7 mouse cellular contexts compared by ENCODE assay signal in genomic region chr13:68582517-68582780, GRCm38 (mm10). TPM values are rescaled to one million over a fixed set of nuclear protein-coding genes. Genes with fewer than 3 reads are reported as not detected.
DNase-seq lines count a peak whose midpoint lies in the region; ATAC-seq and TF ChIP-seq lines count a peak whose summit lies in the region.

No protein-coding gene starts in this region.

- ATAC-seq in hindbrain, embryonic 15.5 days (ENCODE audit: low FRiP score, low read depth) = peak; percentile 7; the same call in 1 of the 2 replicates
- ATAC-seq in midbrain, embryonic 16.5 days = peak; percentile 34

- no peaks in the 10 kb centered on the region for H3K9me3 ChIP-seq in hindbrain, embryonic 15.5 days
- no peaks in the 10 kb centered on the region for H3K9me3 ChIP-seq in midbrain, embryonic 16.5 days (replicated peaks; ENCODE audit: control insufficient read depth, low read length, poor library complexity, severe bottlenecking)

- TF ChIP-seq CTCF in lung, adult 2 months (IDR thresholded peaks at IDR 0.05; ENCODE audit: insufficient read depth, low read length) = no peak

- no peak for DNase-seq in lung, adult 2 months
- no peak for DNase-seq in lung, postnatal 10 days
- no peak for DNase-seq in layer of hippocampus, adult 18-20 months (ENCODE audit: low spot score in 2 of 2)
- no peak for DNase-seq in frontal cortex, adult 2 months (ENCODE audit: extremely low spot score in 1 of 2, low spot score in 1 of 2)

- H3K9ac ChIP-seq in hindbrain, embryonic 15.5 days = peak overlapping the region; percentile 71
- peak overlapping the region; percentile 81 for H3K9ac ChIP-seq in midbrain, embryonic 16.5 days (ENCODE audit: low read depth, low read length)

- TF ChIP-seq POLR2A in lung, adult 2 months (IDR thresholded peaks at IDR 0.05; ENCODE audit: borderline replicate concordance, extremely low read depth, low read depth, low read length) = no peak

- H3K4me2 ChIP-seq in hindbrain, embryonic 15.5 days = peak overlapping the region; percentile 70
- peak overlapping the region; percentile 97 for H3K4me2 ChIP-seq in midbrain, embryonic 16.5 days (ENCODE audit: low read length)

- H3K27me3 ChIP-seq in hindbrain, embryonic 15.5 days = no peaks in the 10 kb centered on the region
- H3K27me3 ChIP-seq in midbrain, embryonic 16.5 days (ENCODE audit: control insufficient read depth, insufficient read depth, low read depth, low read length) = no peaks in the 10 kb centered on the region

- WGBS in lung, adult 2 months = under 1% methylated on average over 11 of the region's 11 CpGs
- WGBS in hindbrain, embryonic 15.5 days = 0% methylated on average over 11 of the region's 11 CpGs
- WGBS in midbrain, embryonic 16.5 days = 0% methylated on average over 11 of the region's 11 CpGs

- H3K4me1 ChIP-seq in lung, adult 2 months (ENCODE audit: control insufficient read depth, insufficient read depth, low read length) = no peaks in the 10 kb centered on the region
- H3K4me1 ChIP-seq in brown adipose tissue, adult 24 weeks (ENCODE audit: control insufficient read depth, insufficient read depth, insufficient read length, low read length) = no peaks in the 10 kb centered on the region
- peaks cover 25% of the 10 kb centered on the region for H3K4me1 ChIP-seq in hindbrain, embryonic 15.5 days (replicated peaks)
- H3K4me1 ChIP-seq in midbrain, embryonic 16.5 days (ENCODE audit: control insufficient read depth, insufficient read depth, low read length) = peaks cover 20% of the 10 kb centered on the region

- H3K4me3 ChIP-seq in lung, adult 2 months (replicated peaks; ENCODE audit: extremely low read depth, low read depth, low read length) = peak overlapping the region; percentile 90
- H3K4me3 ChIP-seq in brown adipose tissue, adult 24 weeks (ENCODE audit: insufficient read depth, low read depth, low read length) = peak overlapping the region; percentile 93
- H3K4me3 ChIP-seq in hindbrain, embryonic 15.5 days = peak overlapping the region; percentile 88
- H3K4me3 ChIP-seq in midbrain, embryonic 16.5 days (ENCODE audit: low read depth, low read length) = peak overlapping the region; percentile 86

- H3K36me3 ChIP-seq in hindbrain, embryonic 15.5 days = peaks cover 35% of the 10 kb centered on the region
- peaks cover 16% of the 10 kb centered on the region for H3K36me3 ChIP-seq in midbrain, embryonic 16.5 days (ENCODE audit: control insufficient read depth, insufficient read depth, low read length)

- no peak overlapping the region for H3K27ac ChIP-seq in brown adipose tissue, adult 24 weeks (replicated peaks; ENCODE audit: low read depth, low read length)
- peak overlapping the region; percentile 86 for H3K27ac ChIP-seq in hindbrain, embryonic 15.5 days (replicated peaks)
- peak overlapping the region; percentile 80 for H3K27ac ChIP-seq in midbrain, embryonic 16.5 days (ENCODE audit: low read length)

RNA-seq across cellular contexts. Expression of gene Fastkd3, which starts 0.4 kb away (rescaled TPM):
- polyA plus RNA-seq in lung, adult 2 months (2012; rRNA removed) = 7.7 and 8.5 TPM in 2 replicates
- 4.8 and 17.8 TPM in 2 replicates for polyA plus RNA-seq in brown adipose tissue, adult 24 weeks (2012; ENCODE audit: insufficient read depth, insufficient read length, missing spikeins)
- polyA plus RNA-seq in hindbrain, embryonic 15.5 days (2015; fragmentation: Nextera tagmentation; extraction: Ambion mirVana) = 20.6 and 23.0 TPM in 2 replicates
- polyA plus RNA-seq in midbrain, embryonic 16.5 days (2015; fragmentation: Nextera tagmentation; extraction: Ambion mirVana) = 21.3 and 24.6 TPM in 2 replicates
- total RNA-seq in layer of hippocampus, adult 18-20 months (2021) = 10 to 100 TPM; 16.7 to 16.8 TPM
- polyA plus RNA-seq in frontal cortex, adult 2 months (2012; rRNA removed) = 15.6 and 20.3 TPM in 2 replicates

RNA-seq across cellular contexts. Expression of gene Mtrr, which starts 0.5 kb away (rescaled TPM):
- polyA plus RNA-seq in lung, adult 2 months (2012; rRNA removed) = 7.8 and 9.8 TPM in 2 replicates
- 6.1 and 6.6 TPM in 2 replicates for polyA plus RNA-seq in brown adipose tissue, adult 24 weeks (2012; ENCODE audit: insufficient read depth, insufficient read length, missing spikeins)
- 13.2 and 13.8 TPM in 2 replicates for polyA plus RNA-seq in hindbrain, embryonic 15.5 days (2015; fragmentation: Nextera tagmentation; extraction: Ambion mirVana)
- polyA plus RNA-seq in midbrain, embryonic 16.5 days (2015; fragmentation: Nextera tagmentation; extraction: Ambion mirVana) = 13.3 and 14.3 TPM in 2 replicates
- 10 to 100 TPM; 25.0 to 29.1 TPM for total RNA-seq in layer of hippocampus, adult 18-20 months (2021)
- 9.3 and 11.7 TPM in 2 replicates for polyA plus RNA-seq in frontal cortex, adult 2 months (2012; rRNA removed)

RNA-seq across cellular contexts. Expression of gene 1700001L19Rik, which starts 14.8 kb away (rescaled TPM):
- polyA plus RNA-seq in lung, adult 2 months (2012; rRNA removed) = 0.94 and 1.7 TPM in 2 replicates
- polyA plus RNA-seq in brown adipose tissue, adult 24 weeks (2012; ENCODE audit: insufficient read depth, insufficient read length, missing spikeins) = not detected in 2 replicates
- 8.1 and 8.7 TPM in 2 replicates for polyA plus RNA-seq in hindbrain, embryonic 15.5 days (2015; fragmentation: Nextera tagmentation; extraction: Ambion mirVana)
- polyA plus RNA-seq in midbrain, embryonic 16.5 days (2015; fragmentation: Nextera tagmentation; extraction: Ambion mirVana) = 12.6 and 21.8 TPM in 2 replicates
- total RNA-seq in layer of hippocampus, adult 18-20 months (2021) = 10 to 100 TPM; 15.9 to 17.3 TPM
- polyA plus RNA-seq in frontal cortex, adult 2 months (2012; rRNA removed) = 14.6 and 20.3 TPM in 2 replicates
